Mouse (Mus musculus) spleen, adult 2 months (tissue): ENCODE results near the gene Gm12184. TPM values are rescaled to one million over a fixed set of nuclear protein-coding genes. Genes with fewer than 3 reads are reported as not detected.

ENCODE experiments used
- DNase-seq, 2 experiments: peaks; one replicate each; pipeline versions ENCODE4 v3.0.0 to v3.0.0-alpha.2; 2012 to 2021; ENCODE audit warnings: low spot score in 2 of 2, low read depth in 1 of 2
- H3K27ac ChIP-seq: fragments of 200-500 bp; 2 replicates; pipeline ENCODE4 v1.5.1; 2012; ENCODE audit warnings: low read length, inconsistent platforms; ENCODE audit not compliant: insufficient read depth
- H3K27me3 ChIP-seq: fragments of 200-500 bp; 2 replicates; pipeline ENCODE4 v1.6.1; 2012; ENCODE audit warnings: mild to moderate bottlenecking, moderate library complexity, low read length, inconsistent platforms; ENCODE audit not compliant: control insufficient read depth, insufficient read depth
- H3K36me3 ChIP-seq: fragments of 200-500 bp; 2 replicates; pipeline ENCODE4 v1.6.1; 2012; ENCODE audit warnings: mild to moderate bottlenecking, low read length, inconsistent platforms; ENCODE audit not compliant: control insufficient read depth, insufficient read depth
- H3K4me1 ChIP-seq: fragments of 200-500 bp; 2 replicates; pipeline ENCODE4 v1.6.1; 2011; ENCODE audit warnings: inconsistent platforms; ENCODE audit not compliant: control insufficient read depth, insufficient read depth, insufficient read length
- H3K4me3 ChIP-seq: fragments of 200-500 bp; 2 replicates; pipeline ENCODE4 v1.5.1; 2011; ENCODE audit warnings: mild to moderate bottlenecking, inconsistent platforms; ENCODE audit not compliant: insufficient read depth, insufficient read length; ENCODE audit errors: extremely low read depth
- CTCF ChIP-seq: fragments of 200-500 bp; IDR thresholded peaks from 2 replicates; pipeline ENCODE4 v1.5.1; 2011; ENCODE audit warnings: mild to moderate bottlenecking, inconsistent platforms; ENCODE audit not compliant: insufficient read depth, insufficient read length, insufficient replicate concordance; ENCODE audit errors: extremely low read depth
- POLR2A ChIP-seq: fragments of 200-500 bp; IDR thresholded peaks from 2 replicates; pipeline ENCODE4 v1.6.1; 2011; ENCODE audit warnings: low read depth, low read length, inconsistent platforms
- WGBS: fragments of 180-500 bp; shearing (Covaris S2); methylation state at CpG from one replicate; pipeline ENCODE4 v1.1.7; 2018; 5-methylcytosine and 5-hydroxymethylcytosine counted together
- polyA plus RNA-seq: library from polyadenylated mRNA; depleted of rRNA; stranded (reverse); fragments of >200 nt; gene quantifications from 2 replicates; pipeline ENCODE4 v1.2.3, GENCODE M21; 2012

Gene Gm12184
- polyA plus RNA-seq, 1 experiment: 3.9 TPM

GRCm38 (mm10) chr11:48833731-48834639 is 7.5 kb upstream of the Gm12184 start:
- H3K36me3 ChIP-seq: no peaks in the 10 kb centered on the region
- H3K4me3 ChIP-seq: peak overlapping the region; percentile 74
- peak; percentile 84 to 86 for DNase-seq
- peak overlapping the region; percentile 84 for H3K27ac ChIP-seq
- WGBS: under 1% methylated on average over 30 of the region's 30 CpGs
- no peaks in the 10 kb centered on the region; the same call in 1 of the 2 replicates for H3K4me1 ChIP-seq
- TF ChIP-seq CTCF (no peak), POLR2A (no peak)
- no peaks in the 10 kb centered on the region for H3K27me3 ChIP-seq

- TF ChIP-seq POLR2A (no peak), CTCF (no peak)
- Histone ChIP-seq H3K36me3 (no peaks in the 10 kb centered on the region), H3K27me3 (no peaks in the 10 kb centered on the region), H3K4me1 (no peaks in the 10 kb centered on the region; the same call in 1 of the 2 replicates), H3K4me3 (peak overlapping the region; percentile 74), H3K27ac (no peak overlapping the region)
- no peak for DNase-seq
- 14% methylated on average over 9 of the region's 9 CpGs for WGBS
Observed at GRCm38 (mm10) chr11:48833078-48833730, 6.7 kb upstream of the Gm12184 start.

DNA sequence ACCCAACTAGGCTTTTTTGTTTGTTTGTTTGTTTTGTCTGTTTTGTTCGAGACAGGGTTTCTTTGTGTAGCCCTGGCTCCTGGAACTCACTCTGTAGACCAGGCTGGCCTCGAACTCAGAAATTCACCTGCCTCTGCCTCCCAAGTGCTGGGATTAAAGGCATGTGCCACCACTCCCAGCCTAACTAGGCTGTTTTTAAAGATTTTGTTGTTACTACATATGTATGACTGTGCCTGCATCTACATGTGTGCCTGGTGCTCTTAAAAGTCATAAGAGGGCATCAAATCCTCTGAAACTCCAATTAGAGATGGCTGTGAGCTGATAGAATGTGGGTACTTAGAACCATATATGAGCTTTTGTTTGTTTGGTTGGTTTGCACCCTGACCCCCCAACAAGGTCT is 4.8 kb upstream of the Gm12184 start:
- no peaks in the 10 kb centered on the region for H3K4me1 ChIP-seq
- TF ChIP-seq CTCF (no peak), POLR2A (no peak)
- H3K27ac ChIP-seq: no peak overlapping the region
- no peak for DNase-seq
- H3K36me3 ChIP-seq: no peaks in the 10 kb centered on the region
- no peaks in the 10 kb centered on the region for H3K27me3 ChIP-seq
- 95% methylated on average over 2 of the region's 2 CpGs for WGBS
- H3K4me3 ChIP-seq: no peak overlapping the region

DNA sequence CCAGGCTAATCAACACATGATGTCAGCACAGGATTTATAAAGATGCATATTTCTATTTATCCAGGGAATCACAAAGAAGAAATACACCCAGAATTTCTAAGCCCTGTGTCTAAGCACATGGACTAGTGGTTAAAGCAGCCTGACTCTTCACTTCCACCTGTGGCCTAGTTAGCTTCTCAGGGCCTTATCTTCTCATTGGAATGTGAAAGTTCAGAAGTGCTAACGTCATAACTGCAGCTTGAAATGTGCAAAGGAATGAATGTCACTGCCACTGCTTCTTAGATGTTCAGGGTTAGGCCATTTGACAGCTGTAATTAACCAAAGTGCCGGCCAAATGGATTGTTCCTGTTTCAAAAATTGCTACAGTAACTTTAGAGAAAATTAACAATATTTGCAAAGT is 3.8 kb upstream of the Gm12184 start:
- H3K36me3 ChIP-seq: no peaks in the 10 kb centered on the region
- TF ChIP-seq POLR2A (no peak), CTCF (no peak)
- H3K27me3 ChIP-seq: no peaks in the 10 kb centered on the region
- no peak for DNase-seq
- no peak overlapping the region for H3K27ac ChIP-seq
- H3K4me3 ChIP-seq: no peak overlapping the region
- no peaks in the 10 kb centered on the region for H3K4me1 ChIP-seq
- 76% methylated on average over 2 of the region's 2 CpGs for WGBS

GRCm38 (mm10) chr11:48827926-48828325 is 1.5 kb upstream of the Gm12184 start:
- TF ChIP-seq CTCF (no peak), POLR2A (no peak)
- no peak overlapping the region for H3K4me3 ChIP-seq
- DNase-seq: no peak
- no peaks in the 10 kb centered on the region for H3K36me3 ChIP-seq
- 89% methylated on average over 6 of the region's 6 CpGs for WGBS
- H3K27ac ChIP-seq: no peak overlapping the region
- H3K27me3 ChIP-seq: no peaks in the 10 kb centered on the region
- peaks cover 5% of the 10 kb centered on the region; the same call in 1 of the 2 replicates for H3K4me1 ChIP-seq

DNA sequence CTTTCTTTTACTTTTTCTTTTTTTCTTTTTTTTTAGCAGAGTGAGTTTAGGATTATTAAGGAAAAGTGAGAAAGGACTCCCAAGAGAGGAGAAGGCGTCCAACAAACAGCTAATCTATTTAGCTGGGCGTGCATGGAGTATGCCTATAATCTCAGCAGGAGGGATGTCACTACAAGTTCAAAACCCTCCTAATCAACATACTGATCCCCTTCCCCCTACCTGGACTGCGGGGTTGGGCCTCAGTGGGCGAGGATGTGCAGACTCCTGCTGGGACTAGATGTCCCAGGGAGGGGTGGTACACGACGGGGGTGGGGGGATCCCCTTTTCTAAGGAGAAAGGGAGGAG is 269 bp upstream of the Gm12184 start:
- DNase-seq: no peak
- Histone ChIP-seq H3K27ac (no peak overlapping the region), H3K4me1 (peaks cover 5% of the 10 kb centered on the region; the same call in 1 of the 2 replicates), H3K27me3 (no peaks in the 10 kb centered on the region), H3K4me3 (peak overlapping the region; percentile 61), H3K36me3 (no peaks in the 10 kb centered on the region)
- no peak for TF ChIP-seq CTCF
- no peak for TF ChIP-seq POLR2A
- 11% methylated on average over 6 of the region's 6 CpGs for whole genome bisulfite sequencing
